Mouse (Mus musculus) myocyte (in vitro differentiated cells): ENCODE results near the gene Trmt10a. TPM values are rescaled to one million over a fixed set of nuclear protein-coding genes. Genes with fewer than 3 reads are reported as not detected.
"Not testable (repeated sequence)": the region's sequence is repeated elsewhere in the genome, so short reads cannot be mapped to it uniquely, and the experiment has no call there.

ENCODE experiments used
- H3K27me3 ChIP-seq: one replicate; pipeline ENCODE4 v1.6.1; 2011; ENCODE audit not compliant: control insufficient read depth, insufficient read depth, insufficient read length
- H3K36me3 ChIP-seq: one replicate; pipeline ENCODE4 v1.6.1; 2011; ENCODE audit not compliant: control insufficient read depth, insufficient read depth
- H3K4me2 ChIP-seq: one replicate; pipeline ENCODE4 v1.6.1; 2011; ENCODE audit warnings: low read depth, control low read depth
- H3K4me3 ChIP-seq: one replicate; pipeline ENCODE4 v1.5.1; 2011; ENCODE audit warnings: mild to moderate bottlenecking, control low read depth, moderate library complexity
- H3K79me2 ChIP-seq: one replicate; pipeline ENCODE4 v1.6.1; 2011; ENCODE audit not compliant: control insufficient read depth, insufficient read depth
- H3ac ChIP-seq: one replicate; pipeline ENCODE4 v1.6.1; 2011; ENCODE audit not compliant: control insufficient read depth, insufficient read length
- CEBPB ChIP-seq: IDR thresholded peaks from 2 replicates; pipeline ENCODE4 v1.6.1; 2011; ENCODE audit warnings: mild to moderate bottlenecking, moderate library complexity; ENCODE audit not compliant: poor library complexity, insufficient read depth, severe bottlenecking
- E2F4 ChIP-seq: IDR thresholded peaks from one replicate; pipeline ENCODE4 v1.6.1; 2011; ENCODE audit warnings: mild to moderate bottlenecking, control low read depth, moderate library complexity; ENCODE audit not compliant: insufficient read depth
- MAX ChIP-seq: IDR thresholded peaks from one replicate; pipeline ENCODE4 v1.6.1; 2011; ENCODE audit warnings: low read depth, mild to moderate bottlenecking, control low read depth
- MYOD1 ChIP-seq, 3 experiments: IDR thresholded peaks; one replicate each; pipeline ENCODE4 v1.6.1; 2011; ENCODE audit warnings: control low read depth in 2 of 3, low read depth in 2 of 3, mild to moderate bottlenecking in 2 of 3, moderate library complexity in 1 of 3; ENCODE audit not compliant: insufficient read length in 2 of 3, control insufficient read depth in 1 of 3
- MYOG ChIP-seq, 3 experiments: IDR thresholded peaks; one replicate each; pipeline ENCODE4 v1.6.1; 2011; ENCODE audit warnings: control low read depth in 2 of 3, low read depth in 2 of 3, mild to moderate bottlenecking in 2 of 3; ENCODE audit not compliant: insufficient read length in 2 of 3, control insufficient read depth in 1 of 3, insufficient read depth in 1 of 3
- POLR2A ChIP-seq: IDR thresholded peaks from one replicate; pipeline ENCODE4 v1.6.1; 2011; ENCODE audit warnings: low read depth, mild to moderate bottlenecking, control low read depth, moderate library complexity; ENCODE audit not compliant: insufficient read length
- POLR2AphosphoS2 ChIP-seq: IDR thresholded peaks from one replicate; pipeline ENCODE4 v1.6.1; 2011; ENCODE audit warnings: low read depth, control low read depth; ENCODE audit not compliant: insufficient read length
- REST ChIP-seq: IDR thresholded peaks from one replicate; pipeline ENCODE4 v1.6.1; 2011; ENCODE audit warnings: mild to moderate bottlenecking, control low read depth, moderate library complexity; ENCODE audit not compliant: insufficient read depth, insufficient read length
- SRF ChIP-seq: IDR thresholded peaks from one replicate; pipeline ENCODE4 v1.6.1; 2011; ENCODE audit warnings: low read depth; ENCODE audit not compliant: control insufficient read depth, insufficient read length
- TCF12 ChIP-seq: IDR thresholded peaks from one replicate; pipeline ENCODE4 v1.6.1; 2011; ENCODE audit warnings: mild to moderate bottlenecking, control low read depth; ENCODE audit not compliant: poor library complexity, insufficient read depth, severe bottlenecking
- TCF3 ChIP-seq: IDR thresholded peaks from one replicate; pipeline ENCODE4 v1.6.1; 2011; ENCODE audit warnings: low read depth, control low read depth; ENCODE audit not compliant: insufficient read length
- USF1 ChIP-seq: IDR thresholded peaks from one replicate; pipeline ENCODE4 v1.6.1; 2011; ENCODE audit warnings: low read depth, mild to moderate bottlenecking, control low read depth, moderate library complexity
- polyA plus RNA-seq: library from polyadenylated mRNA; unstranded; fragments of >200 nt; fragmentation: generic; extraction: Trizol; gene quantifications from one replicate; pipeline ENCODE4 v1.2.1, GENCODE M21; 2012; ENCODE audit warnings: missing spikeins

Gene Trmt10a
- polyA plus RNA-seq, 1 experiment = 6.3 TPM

DNA sequence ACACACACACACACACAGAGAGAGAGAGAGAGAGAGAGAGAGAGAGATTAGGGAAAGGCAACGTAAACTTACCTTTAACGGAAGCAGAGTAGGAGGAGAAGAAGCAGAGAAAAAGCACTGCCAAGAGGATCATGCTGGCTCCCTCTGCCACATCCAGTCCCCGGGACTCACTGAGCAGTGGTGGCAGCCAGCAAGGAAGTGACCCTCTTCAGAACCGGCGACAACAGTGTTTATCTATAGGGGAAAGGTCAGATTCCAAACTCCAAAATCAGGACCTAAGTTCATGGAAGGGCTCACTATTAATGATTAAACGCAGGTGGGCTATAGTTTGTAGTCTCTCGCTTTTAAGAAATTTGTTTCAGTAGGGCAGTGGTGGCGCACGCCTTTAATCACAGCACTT, 12.1 kb upstream of the Trmt10a start:
- no peak overlapping the region for H3K4me3 ChIP-seq
- no peaks in the 10 kb centered on the region for H3K27me3 ChIP-seq
- H3K4me2 ChIP-seq = no peak overlapping the region
- TF ChIP-seq E2F4 (no peak), MYOD1 (IDR thresholded peaks at IDR 0.05; ENCODE audit: control insufficient read depth in 1 of 3, insufficient read length in 2 of 3, low read depth in 2 of 3) (no peak), CEBPB (no peak), TCF12 (no peak), REST (no peak), POLR2AphosphoS2 (no peak), USF1 (no peak), TCF3 (no peak), MAX (no peak), POLR2A (no peak), MYOG (IDR thresholded peaks at IDR 0.05; ENCODE audit: control insufficient read depth in 1 of 3, insufficient read depth in 1 of 3, insufficient read length in 2 of 3, low read depth in 2 of 3) (no peak), SRF (no peak)
- no peak overlapping the region for H3ac ChIP-seq
- no peaks in the 10 kb centered on the region for H3K36me3 ChIP-seq
- no peaks in the 10 kb centered on the region for H3K79me2 ChIP-seq

DNA sequence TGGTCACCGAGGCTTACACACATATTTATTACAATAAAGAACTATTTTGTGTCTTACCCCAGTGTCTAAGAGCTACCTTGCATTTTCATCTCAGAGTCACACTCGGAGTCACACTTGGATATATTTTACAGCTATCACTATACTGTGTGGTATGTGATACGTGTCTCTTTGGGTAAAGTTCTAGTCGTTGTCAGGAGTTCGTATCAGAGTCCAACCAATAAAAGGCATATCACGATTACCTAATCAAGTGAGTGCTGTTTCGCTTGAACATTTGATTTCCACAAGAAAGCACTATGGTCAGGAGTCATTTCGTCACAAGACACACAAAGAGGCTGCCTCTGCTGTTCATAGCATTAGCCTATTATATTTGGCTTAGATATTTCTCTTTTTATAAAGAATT, 9.8 kb upstream of the Trmt10a start:
- Histone ChIP-seq H3ac (no peak overlapping the region), H3K4me2 (no peak overlapping the region), H3K36me3 (no peaks in the 10 kb centered on the region), H3K4me3 (no peak overlapping the region), H3K27me3 (no peaks in the 10 kb centered on the region), H3K79me2 (no peaks in the 10 kb centered on the region)
- no peak for TF ChIP-seq TCF3
- TF ChIP-seq POLR2A = no peak
- TF ChIP-seq REST = no peak
- TF ChIP-seq CEBPB = no peak
- no peak for TF ChIP-seq MYOD1 (IDR thresholded peaks at IDR 0.05; ENCODE audit: control insufficient read depth in 1 of 3, insufficient read length in 2 of 3, low read depth in 2 of 3)
- no peak for TF ChIP-seq POLR2AphosphoS2
- no peak for TF ChIP-seq MAX

DNA sequence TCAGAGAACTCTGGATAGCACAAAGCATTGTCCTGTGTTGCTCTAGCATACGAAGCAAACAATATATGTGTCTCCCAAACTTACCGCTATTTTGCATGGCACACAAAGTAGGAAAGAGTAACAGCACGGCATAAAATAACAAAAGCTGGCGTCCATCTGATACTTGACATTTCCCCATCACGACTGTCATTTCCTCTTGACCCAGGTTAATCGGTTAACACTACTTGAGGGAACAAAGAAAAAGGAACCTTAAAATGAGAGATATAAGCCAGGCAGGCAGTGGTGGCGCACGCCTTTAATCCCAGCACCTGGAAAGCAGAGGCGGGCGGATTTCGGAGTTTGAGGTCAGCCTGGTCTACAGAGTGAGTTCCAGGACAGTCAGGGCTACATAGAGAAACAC, 9.3 kb upstream of the Trmt10a start:
- no peak overlapping the region for H3K4me3 ChIP-seq

DNA sequence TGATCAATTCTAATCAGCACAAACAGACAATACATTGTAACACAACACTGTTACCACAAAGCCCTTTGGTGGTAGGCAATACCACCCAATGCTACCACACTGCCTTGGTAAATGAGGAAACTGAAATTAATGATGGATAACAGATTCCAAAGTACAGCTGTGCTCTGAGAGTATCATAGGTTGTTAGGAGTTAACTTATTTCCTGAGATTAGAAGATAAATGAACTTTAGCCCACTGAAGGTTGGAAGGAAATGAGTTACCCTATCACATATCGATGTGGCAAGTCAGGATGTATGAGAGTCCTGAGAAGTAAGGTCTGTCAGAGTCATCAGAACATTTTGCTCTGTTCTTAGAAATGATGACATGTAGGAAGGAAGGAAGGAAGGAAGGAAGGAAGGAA, 8.7 kb upstream of the Trmt10a start:
- H3K79me2 ChIP-seq = no peaks in the 10 kb centered on the region
- TF ChIP-seq REST (no peak), MYOG (IDR thresholded peaks at IDR 0.05; ENCODE audit: control insufficient read depth in 1 of 3, insufficient read depth in 1 of 3, insufficient read length in 2 of 3, low read depth in 2 of 3) (no peak), MYOD1 (IDR thresholded peaks at IDR 0.05; ENCODE audit: control insufficient read depth in 1 of 3, insufficient read length in 2 of 3, low read depth in 2 of 3) (no peak), POLR2AphosphoS2 (no peak), SRF (no peak)
- no peaks in the 10 kb centered on the region for H3K27me3 ChIP-seq
- H3K4me3 ChIP-seq = no peak overlapping the region
- no peak overlapping the region for H3ac ChIP-seq
- H3K36me3 ChIP-seq = no peaks in the 10 kb centered on the region
- no peak overlapping the region for H3K4me2 ChIP-seq

More for the DNA sequence above, 9.3 kb upstream of the Trmt10a start:
- TF ChIP-seq SRF (no peak), E2F4 (no peak)
- Histone ChIP-seq H3ac (no peak overlapping the region), H3K36me3 (no peaks in the 10 kb centered on the region), H3K27me3 (no peaks in the 10 kb centered on the region), H3K4me2 (no peak overlapping the region), H3K79me2 (no peaks in the 10 kb centered on the region)

DNA sequence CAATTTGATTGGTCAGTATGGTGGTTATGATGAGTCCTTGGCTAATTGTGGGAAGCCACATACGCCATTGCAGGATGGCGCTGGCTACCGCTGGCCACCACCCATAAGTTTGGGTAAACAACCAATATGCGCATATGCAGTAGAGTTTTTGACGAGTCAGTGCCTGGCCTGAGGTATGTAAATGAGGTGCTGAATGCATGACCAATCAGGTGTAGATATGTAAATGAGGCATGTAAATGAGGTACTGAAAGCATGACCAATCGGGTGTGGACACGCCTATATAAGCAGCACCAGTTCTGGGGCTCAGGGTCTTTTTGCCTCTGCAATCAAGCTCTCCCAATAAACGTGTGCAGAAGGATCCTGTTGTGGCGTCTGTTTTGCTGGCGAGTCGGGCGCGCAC, 5.1 kb upstream of the Trmt10a start:
- not testable (repeated sequence) for H3K79me2 ChIP-seq, H3ac ChIP-seq, H3K4me3 ChIP-seq, H3K36me3 ChIP-seq, H3K27me3 ChIP-seq, H3K4me2 ChIP-seq

DNA sequence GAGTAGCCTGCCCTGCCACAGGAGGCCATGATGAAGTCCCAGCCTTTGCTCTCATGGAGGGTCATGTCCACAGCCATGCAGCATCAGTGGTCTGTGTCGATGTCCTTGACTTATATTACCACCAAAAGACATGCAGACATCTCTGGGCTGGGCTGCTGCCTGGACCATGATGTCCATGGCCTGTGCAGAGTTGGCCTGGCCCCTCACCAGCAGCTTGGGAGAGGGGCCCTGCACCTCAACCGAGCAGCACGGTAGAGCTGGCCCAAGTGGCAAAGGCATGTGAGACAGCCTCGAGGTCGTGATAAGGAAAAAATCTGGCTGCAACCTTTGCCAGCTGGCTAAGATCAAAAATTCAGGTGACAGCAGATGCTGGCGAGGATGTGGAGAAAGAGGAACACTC, 3.6 kb upstream of the Trmt10a start:
- H3K4me3 ChIP-seq = no peak overlapping the region

More for the DNA sequence above, 3.6 kb upstream of the Trmt10a start:
- no peaks in the 10 kb centered on the region for H3K79me2 ChIP-seq
- H3K36me3 ChIP-seq = no peaks in the 10 kb centered on the region
- H3K4me2 ChIP-seq = no peak overlapping the region
- TF ChIP-seq SRF (no peak), MYOD1 (IDR thresholded peaks at IDR 0.05; ENCODE audit: control insufficient read depth in 1 of 3, insufficient read length in 2 of 3, low read depth in 2 of 3) (no peak), REST (no peak), USF1 (no peak), CEBPB (no peak)
- H3ac ChIP-seq = no peak overlapping the region
- H3K27me3 ChIP-seq = no peaks in the 10 kb centered on the region
